Mouse (Mus musculus) limb, embryonic 10.5 days (tissue): Measurements from ENCODE around the gene Chn2. TPM values are rescaled to one million over a fixed set of nuclear protein-coding genes. Genes with fewer than 3 reads are reported as not detected.

ENCODE experiments used
- DNase-seq: peaks from one replicate; pipeline ENCODE4 v3.0.0-alpha.2; 2017; ENCODE audit warnings: low spot score
- H3K27ac ChIP-seq: fragments of 300-500 bp; sonication (generic); 2 replicates; pipeline ENCODE4 v1.5.1; 2016; ENCODE audit warnings: mild to moderate bottlenecking
- H3K27me3 ChIP-seq: fragments of 300-500 bp; sonication (generic); 2 replicates; pipeline ENCODE4 v1.6.1; 2016; ENCODE audit warnings: low read depth, mild to moderate bottlenecking; ENCODE audit not compliant: poor library complexity, severe bottlenecking
- H3K36me3 ChIP-seq: fragments of 300-500 bp; sonication (generic); 2 replicates; pipeline ENCODE4 v1.6.1; 2016; ENCODE audit warnings: mild to moderate bottlenecking, moderate library complexity
- H3K4me1 ChIP-seq: fragments of 300-500 bp; sonication (generic); 2 replicates; pipeline ENCODE4 v1.6.1; 2016
- H3K4me3 ChIP-seq: fragments of 300-500 bp; sonication (generic); 2 replicates; pipeline ENCODE4 v1.5.1; 2016; ENCODE audit warnings: mild to moderate bottlenecking, moderate library complexity
- H3K9me3 ChIP-seq: fragments of 300-500 bp; sonication (generic); replicated peaks from 2 replicates; pipeline ENCODE4 v1.6.1; 2016; ENCODE audit warnings: mild to moderate bottlenecking
- WGBS: fragments of 180-500 bp; shearing (Covaris S2); methylation state at CpG from one replicate; pipeline ENCODE4 v1.1.7; 2016; 5-methylcytosine and 5-hydroxymethylcytosine counted together
- polyA plus RNA-seq: library from polyadenylated mRNA; unstranded; fragments of >200 nt; fragmentation: Nextera tagmentation; extraction: Ambion mirVana; gene quantifications from 2 replicates; pipeline ENCODE4 v1.2.1, GENCODE M21; 2016

Chn2 gene
- polyA plus RNA-seq, 1 experiment from 2014 or later = 7.1 TPM

- no peaks in the 10 kb centered on the region for H3K27me3 ChIP-seq
- H3K27ac ChIP-seq = no peak overlapping the region
- H3K36me3 ChIP-seq = no peaks in the 10 kb centered on the region
- no peak overlapping the region for H3K4me3 ChIP-seq
- peaks cover 11% of the 10 kb centered on the region for H3K4me1 ChIP-seq
- WGBS = 78% methylated on average over 6 of the region's 6 CpGs
- no peaks in the 10 kb centered on the region for H3K9me3 ChIP-seq
- no peak for DNase-seq
These were observed 166.9 kb downstream of the Chn2 start for GRCm38 (mm10) chr6:54206221-54206738.

- no peaks in the 10 kb centered on the region for H3K9me3 ChIP-seq
- H3K36me3 ChIP-seq = no peaks in the 10 kb centered on the region
- no peaks in the 10 kb centered on the region for H3K27me3 ChIP-seq
- H3K4me1 ChIP-seq = no peaks in the 10 kb centered on the region
- 87% methylated on average over 8 of the region's 8 CpGs for WGBS
- H3K4me3 ChIP-seq = no peak overlapping the region
- no peak for DNase-seq
- H3K27ac ChIP-seq = no peak overlapping the region
These were observed 169.4 kb downstream of the Chn2 start for GRCm38 (mm10) chr6:54208786-54209185.

GRCm38 (mm10) chr6:54210971-54211370 is 171.6 kb downstream of the Chn2 start:
- 83% methylated on average over 4 of the region's 4 CpGs for WGBS
- H3K27ac ChIP-seq = no peak overlapping the region
- no peaks in the 10 kb centered on the region for H3K27me3 ChIP-seq
- DNase-seq = no peak
- H3K9me3 ChIP-seq = no peaks in the 10 kb centered on the region
- H3K36me3 ChIP-seq = no peaks in the 10 kb centered on the region
- H3K4me3 ChIP-seq = no peak overlapping the region
- H3K4me1 ChIP-seq = no peaks in the 10 kb centered on the region

- Histone ChIP-seq H3K36me3 (no peaks in the 10 kb centered on the region), H3K4me1 (no peaks in the 10 kb centered on the region), H3K27ac (no peak overlapping the region), H3K4me3 (no peak overlapping the region), H3K9me3 (no peaks in the 10 kb centered on the region), H3K27me3 (no peaks in the 10 kb centered on the region)
- WGBS = 85% methylated on average over 7 of the region's 7 CpGs
- no peak for DNase-seq
These were observed 172.6 kb downstream of the Chn2 start for GRCm38 (mm10) chr6:54211939-54212338.

GRCm38 (mm10) chr6:54213743-54214142 is 174.4 kb downstream of the Chn2 start:
- 88% methylated on average over 7 of the region's 7 CpGs for WGBS
- no peaks in the 10 kb centered on the region for H3K36me3 ChIP-seq
- no peaks in the 10 kb centered on the region for H3K9me3 ChIP-seq
- H3K4me3 ChIP-seq = no peak overlapping the region
- H3K4me1 ChIP-seq = no peaks in the 10 kb centered on the region
- H3K27me3 ChIP-seq = no peaks in the 10 kb centered on the region
- no peak overlapping the region for H3K27ac ChIP-seq
- DNase-seq = no peak

- no peak overlapping the region for H3K4me3 ChIP-seq
- WGBS = 95% methylated on average over 8 of the region's 8 CpGs
- no peaks in the 10 kb centered on the region for H3K36me3 ChIP-seq
- H3K27ac ChIP-seq = no peak overlapping the region
- H3K4me1 ChIP-seq = no peaks in the 10 kb centered on the region
- DNase-seq = no peak
- no peaks in the 10 kb centered on the region for H3K9me3 ChIP-seq
- no peaks in the 10 kb centered on the region; the same call in 1 of the 2 replicates for H3K27me3 ChIP-seq
These were observed 176.3 kb downstream of the Chn2 start for GRCm38 (mm10) chr6:54215636-54216035.

- Histone ChIP-seq H3K27me3 (no peaks in the 10 kb centered on the region; the same call in 1 of the 2 replicates), H3K4me3 (no peak overlapping the region), H3K36me3 (no peaks in the 10 kb centered on the region), H3K27ac (no peak overlapping the region), H3K9me3 (no peaks in the 10 kb centered on the region), H3K4me1 (no peaks in the 10 kb centered on the region)
- 83% methylated on average over 5 of the region's 5 CpGs for WGBS
- no peak for DNase-seq
These were observed 177.2 kb downstream of the Chn2 start for GRCm38 (mm10) chr6:54216512-54216911.

GRCm38 (mm10) chr6:54220124-54220523 is 180.8 kb downstream of the Chn2 start:
- H3K36me3 ChIP-seq = no peaks in the 10 kb centered on the region
- 85% methylated on average over 14 of the region's 14 CpGs for WGBS
- H3K9me3 ChIP-seq = no peaks in the 10 kb centered on the region
- H3K4me1 ChIP-seq = peaks cover 18% of the 10 kb centered on the region
- no peaks in the 10 kb centered on the region; the same call in 1 of the 2 replicates for H3K27me3 ChIP-seq
- no peak overlapping the region for H3K27ac ChIP-seq
- no peak for DNase-seq
- H3K4me3 ChIP-seq = no peak overlapping the region

GRCm38 (mm10) chr6:54223529-54223928 is 184.2 kb downstream of the Chn2 start:
- DNase-seq = no peak
- no peak overlapping the region for H3K27ac ChIP-seq
- 87% methylated on average over 4 of the region's 4 CpGs for WGBS
- no peaks in the 10 kb centered on the region for H3K9me3 ChIP-seq
- H3K4me1 ChIP-seq = peaks cover 30% of the 10 kb centered on the region
- no peaks in the 10 kb centered on the region for H3K36me3 ChIP-seq
- no peak overlapping the region for H3K4me3 ChIP-seq
- no peaks in the 10 kb centered on the region; the same call in 1 of the 2 replicates for H3K27me3 ChIP-seq

- H3K36me3 ChIP-seq = no peaks in the 10 kb centered on the region
- DNase-seq = no peak
- 67% methylated on average over 11 of the region's 11 CpGs for whole genome bisulfite sequencing
These were observed 185.0 kb downstream of the Chn2 start for GRCm38 (mm10) chr6:54224325-54224724.

GRCm38 (mm10) chr6:54225327-54225726 is 186.0 kb downstream of the Chn2 start:
- H3K4me1 ChIP-seq = peaks cover 33% of the 10 kb centered on the region
- no peaks in the 10 kb centered on the region for H3K36me3 ChIP-seq
- no peak overlapping the region for H3K4me3 ChIP-seq
- 42% methylated on average over 4 of the region's 4 CpGs for WGBS
- no peaks in the 10 kb centered on the region for H3K9me3 ChIP-seq
- no peak for DNase-seq
- no peaks in the 10 kb centered on the region for H3K27me3 ChIP-seq
- H3K27ac ChIP-seq = peak overlapping the region; percentile 42; the same call in 1 of the 2 replicates

More at GRCm38 (mm10) chr6:54224325-54224724, 185.0 kb downstream of the Chn2 start:
- no peak overlapping the region for H3K27ac ChIP-seq
- no peaks in the 10 kb centered on the region for H3K27me3 ChIP-seq
- H3K4me1 ChIP-seq = peaks cover 33% of the 10 kb centered on the region
- no peaks in the 10 kb centered on the region for H3K9me3 ChIP-seq
- H3K4me3 ChIP-seq = no peak overlapping the region

GRCm38 (mm10) chr6:54227061-54227460 is 187.7 kb downstream of the Chn2 start:
- Histone ChIP-seq H3K36me3 (no peaks in the 10 kb centered on the region), H3K27ac (no peak overlapping the region), H3K4me1 (peaks cover 33% of the 10 kb centered on the region), H3K4me3 (no peak overlapping the region), H3K9me3 (no peaks in the 10 kb centered on the region), H3K27me3 (no peaks in the 10 kb centered on the region)
- DNase-seq = no peak
- 92% methylated on average over 3 of the region's 3 CpGs for WGBS

- H3K27ac ChIP-seq = peak overlapping the region; percentile 72
- DNase-seq = no peak
- no peaks in the 10 kb centered on the region for H3K9me3 ChIP-seq
- H3K4me3 ChIP-seq = no peak overlapping the region
- WGBS = 72% methylated on average over 9 of the region's 9 CpGs
- no peaks in the 10 kb centered on the region for H3K36me3 ChIP-seq
- no peaks in the 10 kb centered on the region for H3K27me3 ChIP-seq
- peaks cover 32% of the 10 kb centered on the region for H3K4me1 ChIP-seq
These were observed 189.1 kb downstream of the Chn2 start for GRCm38 (mm10) chr6:54228421-54228820.

GRCm38 (mm10) chr6:54228874-54229273 is 189.5 kb downstream of the Chn2 start:
- 8% methylated on average over 2 of the region's 2 CpGs for WGBS
- Histone ChIP-seq H3K4me1 (peaks cover 27% of the 10 kb centered on the region), H3K9me3 (no peaks in the 10 kb centered on the region), H3K36me3 (no peaks in the 10 kb centered on the region), H3K27me3 (no peaks in the 10 kb centered on the region), H3K4me3 (no peak overlapping the region), H3K27ac (peak overlapping the region; percentile 72)
- DNase-seq = peak; percentile 66
